ENCODE assay signal across 19 mouse cellular contexts in the genomic region with DNA sequence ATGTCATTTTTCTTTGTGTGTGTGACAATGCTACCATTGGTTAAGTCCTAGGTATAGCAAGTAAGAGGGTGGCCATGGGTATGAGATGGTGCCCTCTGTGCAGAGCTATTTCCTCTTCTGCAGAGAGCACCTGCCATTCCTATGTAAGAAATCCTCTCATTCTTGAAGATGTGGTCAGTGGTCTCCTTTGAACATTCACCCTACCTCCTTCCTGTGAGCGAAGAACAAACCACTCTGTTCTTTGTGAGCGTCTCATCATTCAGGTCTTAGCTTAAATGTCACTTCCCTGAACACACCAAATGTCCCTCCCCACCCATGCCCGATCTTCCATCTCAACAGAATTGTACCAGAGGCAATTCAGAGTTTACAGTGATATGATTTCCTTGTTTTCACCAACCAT.
DNase-seq lines count a peak whose midpoint lies in the region; ATAC-seq and TF ChIP-seq lines count a peak whose summit lies in the region.
"Had no signal": no experiment of that assay in that cellular context is flagged by ENCODE, and none has a peak within 500 bp of the region (broad histone marks: within the 10 kb centered on the region; RNA-seq: fewer than 3 reads in every experiment).

No protein-coding gene starts in this region.

- no peak for TF ChIP-seq POLR2A in thymus, adult 2 months (IDR thresholded peaks at IDR 0.05; ENCODE audit: control insufficient read depth, extremely low read depth, insufficient read depth, low read length, poor library complexity)

- ATAC-seq in megakaryocyte, adult 5-6 weeks (ENCODE audit: poor library complexity, severe bottlenecking), result peak; percentile 29; the same call in 1 of the 2 replicates
- ATAC-seq: forebrain, embryonic 13.5 days; forebrain, postnatal 0 days; hindbrain, embryonic 16.5 days had no signal

- no peak for TF ChIP-seq CTCF in thymus, adult 2 months (IDR thresholded peaks at IDR 0.05; ENCODE audit: borderline replicate concordance, control insufficient read depth, extremely low read depth, insufficient read depth, low read length, poor library complexity)

- no peak overlapping the region for H3K4me3 ChIP-seq in thymus, adult 2 months (ENCODE audit: control insufficient read depth, insufficient read depth, low read length)
- H3K4me3 ChIP-seq: embryonic facial prominence, embryonic 10.5 days; forebrain, embryonic 13.5 days; heart, embryonic 12.5 days had no signal

- WGBS in thymus, adult 2 months, result 4% methylated on average over 3 of the region's 3 CpGs

- H3K4me1 ChIP-seq in thymus, adult 2 months (replicated peaks; ENCODE audit: control insufficient read depth, insufficient read depth, low read length), result peaks cover 31% of the 10 kb centered on the region

- peak; percentile 22 for DNase-seq in thymus, adult 2 months
- DNase-seq in thymus, postnatal 4 days, result no peak
- DNase-seq in CD4-positive helper T cell, adult 2 months (ENCODE audit: low read depth, low spot score), result peak; percentile 70
- peak; percentile 68 for DNase-seq in T-cell, adult 2 months (ENCODE audit: low spot score)
- DNase-seq in spleen, postnatal 36 days (ENCODE audit: low spot score in 2 of 2), result no peak
- no peak for DNase-seq in gastrocnemius, adult 8-10 months (ENCODE audit: low spot score in 2 of 2)
- DNase-seq: adrenal gland, postnatal 14 days; B cell, adult 2 months; cerebellum, adult 18-20 months; cerebellum, postnatal 10 days; forebrain, postnatal 0 days; gastrocnemius, postnatal 25 days; heart, postnatal 36 days had no signal

- no peaks in the 10 kb centered on the region for H3K36me3 ChIP-seq in thymus, adult 2 months (ENCODE audit: control insufficient read depth, insufficient read depth, low read length)
- H3K36me3 ChIP-seq: G1E had no signal

- H3K27ac ChIP-seq in thymus, adult 2 months (ENCODE audit: control insufficient read depth, insufficient read depth, low read length), result no peak overlapping the region
- H3K27ac ChIP-seq: embryonic facial prominence, embryonic 10.5 days; forebrain, embryonic 13.5 days had no signal

- H3K27me3 ChIP-seq in thymus, adult 2 months (ENCODE audit: control insufficient read depth, insufficient read depth, low read length), result no peaks in the 10 kb centered on the region
- H3K27me3 ChIP-seq: forebrain, embryonic 13.5 days; heart, embryonic 12.5 days had no signal

Comparison
In these comparisons a context has a peak if more than half of its experiments do, and no peak if none do; other contexts are left out.
1. DNase-seq: peak in thymus, adult 2 months (single experiment), CD4-positive helper T cell, adult 2 months (single experiment) and T-cell, adult 2 months (single experiment); none in thymus, postnatal 4 days (single experiment), spleen, postnatal 36 days (0 of 2) and gastrocnemius, adult 8-10 months (0 of 2).